Mouse (Mus musculus) midbrain, embryonic 13.5 days (tissue): ENCODE measurements around the gene Natd1. TPM values are rescaled to one million over a fixed set of nuclear protein-coding genes. Genes with fewer than 3 reads are reported as not detected.
"Not testable (repeated sequence)": the region's sequence is repeated elsewhere in the genome, so short reads cannot be mapped to it uniquely, and the experiment has no call there.

Experiments
- ATAC-seq: fragments of 200-750 bp; cut with Nextera tagmentation; 2 replicates; pipeline ENCODE4 v1.8.0; 2017; ENCODE audit warnings: mild to moderate bottlenecking, moderate TSS enrichment, moderate library complexity
- H3K27ac ChIP-seq: fragments of 300-500 bp; sonication (generic); 2 replicates; pipeline ENCODE4 v1.5.1; 2015; ENCODE audit warnings: inconsistent platforms, mild to moderate bottlenecking, moderate library complexity
- H3K27me3 ChIP-seq: fragments of 300-500 bp; sonication (generic); 2 replicates; pipeline ENCODE4 v1.6.1; 2015; ENCODE audit warnings: mild to moderate bottlenecking, inconsistent platforms
- H3K36me3 ChIP-seq: fragments of 300-500 bp; sonication (generic); 2 replicates; pipeline ENCODE4 v1.6.1; 2015; ENCODE audit warnings: mild to moderate bottlenecking, inconsistent platforms
- H3K4me1 ChIP-seq: fragments of 300-500 bp; sonication (generic); replicated peaks from 2 replicates; pipeline ENCODE4 v1.6.1; 2015; ENCODE audit warnings: inconsistent platforms
- H3K4me2 ChIP-seq: fragments of 300-500 bp; sonication (generic); replicated peaks from 2 replicates; pipeline ENCODE4 v1.6.1; 2015; ENCODE audit warnings: moderate library complexity, mild to moderate bottlenecking, inconsistent platforms
- H3K4me3 ChIP-seq: fragments of 300-500 bp; sonication (generic); replicated peaks from 2 replicates; pipeline ENCODE4 v1.5.1; 2015; ENCODE audit warnings: mild to moderate bottlenecking, inconsistent platforms
- H3K9ac ChIP-seq: fragments of 300-500 bp; sonication (generic); replicated peaks from 2 replicates; pipeline ENCODE4 v1.6.1; 2015; ENCODE audit warnings: mild to moderate bottlenecking, inconsistent platforms
- H3K9me3 ChIP-seq: fragments of 300-500 bp; sonication (generic); 2 replicates; pipeline ENCODE4 v1.6.1; 2016; ENCODE audit warnings: mild to moderate bottlenecking, inconsistent platforms
- WGBS: fragments of 180-500 bp; shearing (Covaris S2); methylation state at CpG from one replicate; pipeline ENCODE4 v1.1.7; 2015; 5-methylcytosine and 5-hydroxymethylcytosine counted together
- polyA plus RNA-seq: library from polyadenylated mRNA; unstranded; fragments of >200 nt; fragmentation: Nextera tagmentation; extraction: Ambion mirVana; gene quantifications from 2 replicates; pipeline ENCODE4 v1.2.1, GENCODE M21; 2015

Natd1 gene
- polyA plus RNA-seq, 1 experiment from 2014 or later = 30.0 TPM

GRCm38 (mm10) chr11:60908073-60908472 lies 6.5 kb downstream of the Natd1 start:
- H3K27me3 ChIP-seq = no peaks in the 10 kb centered on the region
- H3K4me3 ChIP-seq = no peak overlapping the region
- H3K4me2 ChIP-seq = no peak overlapping the region
- no peaks in the 10 kb centered on the region for H3K9me3 ChIP-seq
- no peak overlapping the region for H3K27ac ChIP-seq
- H3K9ac ChIP-seq = no peak overlapping the region; the same call in 1 of the 2 replicates
- ATAC-seq = no peak
- peaks cover 25% of the 10 kb centered on the region for H3K4me1 ChIP-seq
- peaks cover 35% of the 10 kb centered on the region for H3K36me3 ChIP-seq
- 60% methylated on average over 3 of the region's 3 CpGs for WGBS

- no peaks in the 10 kb centered on the region for H3K27me3 ChIP-seq
- no peak overlapping the region for H3K4me3 ChIP-seq
- H3K36me3 ChIP-seq = peaks cover 41% of the 10 kb centered on the region
- peaks cover 9% of the 10 kb centered on the region for H3K4me1 ChIP-seq
- WGBS = 92% methylated on average over 4 of the region's 4 CpGs
- H3K9ac ChIP-seq = no peak overlapping the region
- no peak overlapping the region for H3K27ac ChIP-seq
- no peak for ATAC-seq
- H3K9me3 ChIP-seq = no peaks in the 10 kb centered on the region
- H3K4me2 ChIP-seq = no peak overlapping the region
These were observed 8.1 kb downstream of the Natd1 start for GRCm38 (mm10) chr11:60906449-60906848.

- no peak overlapping the region for H3K4me2 ChIP-seq
- 95% methylated on average over 10 of the region's 10 CpGs for WGBS
- H3K9ac ChIP-seq = no peak overlapping the region
- no peak overlapping the region for H3K27ac ChIP-seq
- no peaks in the 10 kb centered on the region for H3K9me3 ChIP-seq
- no peaks in the 10 kb centered on the region for H3K27me3 ChIP-seq
- H3K4me1 ChIP-seq = 0 out of 2 replicates have a peak, but pooled peaks cover 2% of the 10 kb centered on the region
- H3K36me3 ChIP-seq = peaks cover 41% of the 10 kb centered on the region
- no peak for ATAC-seq
- no peak overlapping the region for H3K4me3 ChIP-seq
These were observed 9.0 kb downstream of the Natd1 start for GRCm38 (mm10) chr11:60905407-60906120.

- 87% methylated on average over 6 of the region's 6 CpGs for WGBS
- Histone ChIP-seq H3K27me3 (no peaks in the 10 kb centered on the region), H3K27ac (no peak overlapping the region), H3K4me1 (no peaks in the 10 kb centered on the region), H3K4me3 (no peak overlapping the region), H3K36me3 (peaks cover 41% of the 10 kb centered on the region), H3K9me3 (no peaks in the 10 kb centered on the region), H3K4me2 (no peak overlapping the region), H3K9ac (no peak overlapping the region)
- ATAC-seq = no peak
These were observed 10.9 kb downstream of the Natd1 start for GRCm38 (mm10) chr11:60903661-60904061.

- H3K27me3 ChIP-seq = no peaks in the 10 kb centered on the region
- no peak for ATAC-seq
- no peak overlapping the region for H3K4me3 ChIP-seq
- 85% methylated on average over 4 of the region's 4 CpGs for WGBS
- peaks cover 41% of the 10 kb centered on the region for H3K36me3 ChIP-seq
- no peaks in the 10 kb centered on the region for H3K9me3 ChIP-seq
- no peak overlapping the region for H3K4me2 ChIP-seq
- no peak overlapping the region for H3K9ac ChIP-seq
- H3K4me1 ChIP-seq = no peaks in the 10 kb centered on the region
- no peak overlapping the region for H3K27ac ChIP-seq
These were observed 12.1 kb downstream of the Natd1 start for GRCm38 (mm10) chr11:60902486-60902885.

GRCm38 (mm10) chr11:60902001-60902400 lies 12.5 kb downstream of the Natd1 start:
- H3K27ac ChIP-seq = no peak overlapping the region
- H3K4me1 ChIP-seq = no peaks in the 10 kb centered on the region
- no peak overlapping the region for H3K4me2 ChIP-seq
- no peak overlapping the region for H3K9ac ChIP-seq
- H3K9me3 ChIP-seq = no peaks in the 10 kb centered on the region
- H3K36me3 ChIP-seq = peaks cover 41% of the 10 kb centered on the region
- 88% methylated on average over 7 of the region's 7 CpGs for WGBS
- no peak for ATAC-seq
- no peaks in the 10 kb centered on the region for H3K27me3 ChIP-seq
- no peak overlapping the region for H3K4me3 ChIP-seq

- WGBS = 34% methylated on average over 4 of the region's 4 CpGs
- Histone ChIP-seq H3K9ac (no peak overlapping the region), H3K9me3 (no peaks in the 10 kb centered on the region), H3K4me2 (no peak overlapping the region), H3K27me3 (no peaks in the 10 kb centered on the region), H3K36me3 (no peaks in the 10 kb centered on the region), H3K4me1 (no peaks in the 10 kb centered on the region), H3K4me3 (no peak overlapping the region), H3K27ac (no peak overlapping the region)
- ATAC-seq = no peak
These were observed 18.6 kb downstream of the Natd1 start for GRCm38 (mm10) chr11:60895915-60896314.

- H3K27me3 ChIP-seq = no peaks in the 10 kb centered on the region
- ATAC-seq = no peak
- H3K36me3 ChIP-seq = no peaks in the 10 kb centered on the region
- H3K9ac ChIP-seq = no peak overlapping the region
- no peak overlapping the region for H3K27ac ChIP-seq
- no peak overlapping the region for H3K4me3 ChIP-seq
- no peaks in the 10 kb centered on the region for H3K9me3 ChIP-seq
- no peak overlapping the region for H3K4me2 ChIP-seq
- no peaks in the 10 kb centered on the region for H3K4me1 ChIP-seq
- 62% methylated on average over 3 of the region's 3 CpGs for WGBS
These were observed 23.8 kb downstream of the Natd1 start for GRCm38 (mm10) chr11:60890744-60891143.

GRCm38 (mm10) chr11:60890286-60890685 lies 24.3 kb downstream of the Natd1 start:
- H3K9ac ChIP-seq = no peak overlapping the region
- ATAC-seq = no peak
- H3K36me3 ChIP-seq = no peaks in the 10 kb centered on the region
- no peak overlapping the region for H3K4me3 ChIP-seq
- H3K4me2 ChIP-seq = no peak overlapping the region
- H3K27me3 ChIP-seq = no peaks in the 10 kb centered on the region
- no peaks in the 10 kb centered on the region for H3K9me3 ChIP-seq
- H3K4me1 ChIP-seq = no peaks in the 10 kb centered on the region
- 75% methylated on average over 6 of the region's 6 CpGs for WGBS
- no peak overlapping the region for H3K27ac ChIP-seq

- no peaks in the 10 kb centered on the region for H3K36me3 ChIP-seq
- H3K4me1 ChIP-seq = no peaks in the 10 kb centered on the region
- no peak overlapping the region for H3K4me3 ChIP-seq
- no peaks in the 10 kb centered on the region for H3K27me3 ChIP-seq
- no peak overlapping the region for H3K27ac ChIP-seq
- no peak for ATAC-seq
- no peaks in the 10 kb centered on the region for H3K9me3 ChIP-seq
- 78% methylated on average over 2 of the region's 2 CpGs for WGBS
- H3K9ac ChIP-seq = no peak overlapping the region
- no peak overlapping the region for H3K4me2 ChIP-seq
These were observed 24.7 kb downstream of the Natd1 start for GRCm38 (mm10) chr11:60889861-60890260.

- not testable (repeated sequence) for H3K9me3 ChIP-seq, ATAC-seq, H3K4me3 ChIP-seq, H3K4me1 ChIP-seq, H3K4me2 ChIP-seq, H3K27me3 ChIP-seq, H3K27ac ChIP-seq, H3K36me3 ChIP-seq, H3K9ac ChIP-seq
- 78% methylated on average over 3 of the region's 3 CpGs for WGBS
These were observed 27.6 kb downstream of the Natd1 start for GRCm38 (mm10) chr11:60886986-60887385.

- Histone ChIP-seq H3K9me3 (no peaks in the 10 kb centered on the region), H3K4me3 (no peak overlapping the region), H3K4me1 (peaks cover 14% of the 10 kb centered on the region), H3K27ac (no peak overlapping the region), H3K9ac (no peak overlapping the region), H3K4me2 (no peak overlapping the region), H3K36me3 (no peaks in the 10 kb centered on the region), H3K27me3 (no peaks in the 10 kb centered on the region)
- no peak for ATAC-seq
- 83% methylated on average over 3 of the region's 3 CpGs for WGBS
These were observed 32.2 kb downstream of the Natd1 start for GRCm38 (mm10) chr11:60882386-60882785.

- H3K27ac ChIP-seq = no peak overlapping the region
These were observed 34.0 kb downstream of the Natd1 start for GRCm38 (mm10) chr11:60880559-60880958.

More at GRCm38 (mm10) chr11:60880559-60880958, 34.0 kb downstream of the Natd1 start:
- no peaks in the 10 kb centered on the region for H3K36me3 ChIP-seq
- no peaks in the 10 kb centered on the region for H3K9me3 ChIP-seq
- H3K9ac ChIP-seq = no peak overlapping the region
- ATAC-seq = no peak
- H3K4me2 ChIP-seq = no peak overlapping the region
- H3K27me3 ChIP-seq = no peaks in the 10 kb centered on the region
- peaks cover 32% of the 10 kb centered on the region for H3K4me1 ChIP-seq
- 88% methylated on average over 4 of the region's 4 CpGs for WGBS
- H3K4me3 ChIP-seq = no peak overlapping the region; the same call in 1 of the 2 replicates
